Mouse (Mus musculus) G1E (cell line): ENCODE data around the gene Olfr525.

ENCODE experiments used
- CTCF ChIP-seq: IDR thresholded peaks from 2 replicates; pipeline ENCODE4 v1.5.1; 2012; ENCODE audit warnings: low read depth, low read length, inconsistent platforms, mixed read lengths
- GATA1 ChIP-seq: IDR thresholded peaks from 2 replicates; pipeline ENCODE4 v1.6.1; 2012; ENCODE audit warnings: borderline replicate concordance, low read length, inconsistent platforms, mixed read lengths
- GATA2 ChIP-seq: IDR thresholded peaks from 2 replicates; pipeline ENCODE4 v1.6.1; 2012; ENCODE audit warnings: low read depth, low read length, inconsistent platforms, borderline replicate concordance
- POLR2AphosphoS5 ChIP-seq: IDR thresholded peaks from 2 replicates; pipeline ENCODE4 v1.6.1; 2012; ENCODE audit warnings: low read depth, low read length, inconsistent platforms; ENCODE audit not compliant: insufficient replicate concordance
- TAL1 ChIP-seq: conservative IDR thresholded peaks from 2 replicates; pipeline ENCODE4 v1.6.1; 2012; ENCODE audit warnings: low read depth, low read length, inconsistent platforms, mixed read lengths

GRCm38 (mm10) chr7:140295746-140296145 lies 24.9 kb upstream of the Olfr525 start:
- TF ChIP-seq CTCF: no peak
- TF ChIP-seq POLR2AphosphoS5: no peak
- no peak for TF ChIP-seq GATA2
- TF ChIP-seq GATA1: no peak
- TF ChIP-seq TAL1: no peak
